Mouse (Mus musculus): Measurements from ENCODE around the gene Tgfb2.

Tgfb2 gene

GRCm38 (mm10) chr1:186581666-186582065, 124.1 kb downstream of the Tgfb2 start:
- DNase-seq (ENCODE audit: low spot score in 2 of 2) = no peak

GRCm38 (mm10) chr1:186581114-186581513, 124.7 kb downstream of the Tgfb2 start:
- DNase-seq (ENCODE audit: low spot score in 2 of 2) = no peak

GRCm38 (mm10) chr1:186577302-186577701, 128.5 kb downstream of the Tgfb2 start:
- DNase-seq (ENCODE audit: low spot score in 2 of 2) = no peak

- no peak for DNase-seq (ENCODE audit: low spot score in 2 of 2)
Observed at GRCm38 (mm10) chr1:186575629-186576028, 130.2 kb downstream of the Tgfb2 start.

GRCm38 (mm10) chr1:186575074-186575473, 130.7 kb downstream of the Tgfb2 start:
- no peak for DNase-seq (ENCODE audit: low spot score in 2 of 2)
